Mouse (Mus musculus) heart, postnatal 25 days (tissue): Measurements from ENCODE around the gene Eid1. TPM values are rescaled to one million over a fixed set of nuclear protein-coding genes. Genes with fewer than 3 reads are reported as not detected.

Experiments
- DNase-seq: peaks from one replicate; pipeline ENCODE4 v3.0.0; 2022; ENCODE audit warnings: low spot score
- intact Hi-C: fragments of 180-260 bp; cut with DNase I; formaldehyde crosslinking; loops from one replicate; pipeline ENCODE4 v1.15.1; 2025
- total RNA-seq, 2 experiments: library from RNA; stranded (reverse); gene quantifications; 2 replicates each; pipeline ENCODE4 v1.2.3; 2021

The Eid1 gene
- total RNA-seq, 2 experiments from 2014 or later = 51.3 to 55.2 TPM

DNA sequence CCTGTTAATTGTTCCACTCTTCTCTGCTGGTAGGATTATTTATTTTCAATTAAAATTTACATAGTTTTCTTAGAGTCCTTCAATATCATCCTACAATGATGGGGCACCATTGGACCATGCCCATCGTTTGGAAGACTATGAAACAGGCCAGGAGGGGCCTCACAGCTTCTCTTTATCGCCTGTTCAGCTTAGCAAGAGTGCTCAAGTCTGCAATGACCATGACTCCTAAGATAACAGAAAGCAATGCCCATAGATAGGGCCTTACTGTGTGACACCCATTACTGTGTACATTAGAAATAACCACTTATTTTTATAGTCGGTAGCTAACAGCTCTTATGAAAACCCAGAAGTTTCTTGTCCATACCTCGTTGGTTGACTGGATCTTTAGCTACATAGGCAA is 7.0 kb upstream of the Eid1 start:
- no peak for DNase-seq
- intact Hi-C loops = loop anchor here (10.0 kb wide), 1 partner anchor 189 kb away; the partner anchor contains the start of genes Cops2 and Galk2

DNA sequence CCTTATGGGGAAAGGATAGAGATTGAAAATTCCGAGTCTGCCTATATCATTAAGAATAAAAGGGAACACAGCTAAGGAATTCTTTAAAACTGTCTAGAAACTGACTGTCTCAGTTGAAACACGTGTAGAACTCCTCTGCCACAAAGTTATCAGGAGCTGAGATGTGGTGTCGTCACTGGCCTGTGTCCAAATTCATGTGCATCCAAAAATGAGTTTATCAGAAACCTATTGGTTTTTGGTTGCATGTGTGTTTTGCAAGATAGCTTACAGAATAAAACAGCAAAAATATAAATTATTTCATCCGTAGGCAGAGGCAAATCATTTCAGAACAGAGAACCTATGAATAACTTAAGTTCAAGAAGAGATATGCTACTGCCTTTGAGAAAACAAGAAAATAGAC is 6.2 kb upstream of the Eid1 start:
- intact Hi-C loops = loop anchor here (10.0 kb wide), 1 partner anchor 188 kb away; the partner anchor contains the start of genes Cops2 and Galk2
- DNase-seq = no peak

DNA sequence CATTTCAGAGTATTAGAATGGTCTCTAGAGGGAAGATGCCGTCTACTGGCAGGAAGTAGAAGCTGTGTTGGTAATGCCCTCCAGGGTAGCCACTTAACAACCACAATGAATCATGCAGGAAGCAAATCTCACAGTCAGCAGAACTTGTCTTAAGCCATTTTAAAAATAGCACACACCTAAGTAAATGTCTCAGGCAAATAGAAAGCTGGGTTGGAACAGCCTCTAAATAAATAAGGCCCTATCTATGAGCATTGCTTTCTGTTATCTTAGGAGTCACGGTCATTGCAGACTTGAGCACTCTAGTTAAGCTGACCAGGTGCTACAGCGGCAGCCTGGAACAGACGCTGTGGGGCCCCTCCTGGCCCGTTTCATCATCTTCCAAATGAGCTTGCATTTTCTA is 5.7 kb upstream of the Eid1 start:
- intact Hi-C loops = loop anchor here (10.0 kb wide), 1 partner anchor 188 kb away; the partner anchor contains the start of genes Cops2 and Galk2
- DNase-seq = no peak

GRCm38 (mm10) chr2:125667721-125668120 is 5.2 kb upstream of the Eid1 start:
- no peak for DNase-seq
- intact Hi-C loops = loop anchor here (10.0 kb wide), 1 partner anchor 187 kb away; the partner anchor contains the start of genes Cops2 and Galk2

DNA sequence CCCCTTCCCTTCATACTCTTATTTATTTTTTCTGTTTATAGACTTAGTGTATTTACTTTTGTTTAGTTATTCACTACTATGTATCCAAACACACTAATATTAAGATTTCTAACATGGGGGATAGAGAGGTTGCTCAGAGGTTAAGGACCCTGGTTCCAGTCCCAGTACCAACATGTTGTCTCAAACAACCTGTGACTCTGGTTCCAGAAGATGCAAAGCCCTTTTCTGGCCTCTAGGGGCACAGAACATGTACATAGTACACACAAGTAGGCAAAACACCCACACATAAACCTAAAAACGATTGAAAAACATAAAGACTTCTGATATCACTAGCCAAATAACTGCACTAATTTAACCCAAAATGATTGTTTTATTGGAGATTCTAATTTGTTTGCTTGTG is 2.0 kb upstream of the Eid1 start:
- intact Hi-C loops = no loop called here

DNA sequence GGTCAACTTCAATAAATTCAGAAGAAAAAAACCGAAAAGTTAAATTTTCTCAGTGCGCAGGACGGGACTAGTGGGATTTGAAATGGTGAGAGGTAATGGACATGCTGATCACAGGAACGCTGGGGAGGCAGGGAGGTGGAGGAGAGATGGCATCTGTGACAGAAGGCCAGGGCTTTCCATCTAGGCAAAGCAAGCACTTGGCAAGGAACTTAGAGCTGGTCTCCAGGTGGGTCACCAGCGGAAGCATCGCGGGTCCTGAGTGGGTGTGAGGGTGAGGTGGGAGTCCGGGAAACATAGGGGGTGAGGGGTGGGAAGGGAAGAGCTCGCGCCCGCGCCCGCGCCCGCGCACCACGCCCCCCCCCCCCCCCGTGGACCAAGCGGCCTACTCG is 333 bp upstream of the Eid1 start:
- intact Hi-C loops = no loop called here
- DNase-seq = no peak

More for the DNA sequence above, 2.0 kb upstream of the Eid1 start:
- DNase-seq = no peak

- intact Hi-C loops = no loop called here
- DNase-seq = no peak
Observed at GRCm38 (mm10) chr2:125681811-125682210, 8.9 kb downstream of the Eid1 start.

GRCm38 (mm10) chr2:125683895-125684294 is 11.0 kb downstream of the Eid1 start:
- DNase-seq = no peak

GRCm38 (mm10) chr2:125684559-125685440 is 11.9 kb downstream of the Eid1 start:
- intact Hi-C loops = no loop called here
- no peak for DNase-seq

More at GRCm38 (mm10) chr2:125683895-125684294, 11.0 kb downstream of the Eid1 start:
- intact Hi-C loops = no loop called here

GRCm38 (mm10) chr2:125685441-125686150 is 12.7 kb downstream of the Eid1 start:
- DNase-seq = no peak
- intact Hi-C loops = no loop called here

DNA sequence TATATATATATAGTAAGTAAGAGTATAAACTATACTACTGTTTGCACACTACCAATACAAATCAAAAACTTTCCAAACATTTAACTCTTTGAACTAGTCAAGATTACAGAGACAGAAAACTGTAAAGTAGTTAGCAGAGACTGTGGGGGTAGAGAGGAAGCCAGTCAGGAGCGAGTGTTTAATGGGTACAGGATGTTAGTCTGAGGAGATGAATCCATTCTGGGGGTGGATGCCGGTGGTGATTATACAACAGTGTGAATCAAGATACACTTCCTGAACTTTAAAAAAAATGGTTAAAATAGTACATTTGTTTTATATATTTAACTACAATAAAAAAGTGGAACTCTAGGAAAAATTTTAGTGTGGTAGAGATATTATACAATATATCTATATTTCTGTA is 19.1 kb downstream of the Eid1 start:
- DNase-seq = no peak
- intact Hi-C loops = no loop called here

GRCm38 (mm10) chr2:125694798-125695197 is 21.9 kb downstream of the Eid1 start:
- intact Hi-C loops = no loop called here
- no peak for DNase-seq

GRCm38 (mm10) chr2:125696219-125696618 is 23.3 kb downstream of the Eid1 start:
- intact Hi-C loops = no loop called here
- no peak for DNase-seq

GRCm38 (mm10) chr2:125701606-125702005 is 28.7 kb downstream of the Eid1 start:
- intact Hi-C loops = no loop called here

DNA sequence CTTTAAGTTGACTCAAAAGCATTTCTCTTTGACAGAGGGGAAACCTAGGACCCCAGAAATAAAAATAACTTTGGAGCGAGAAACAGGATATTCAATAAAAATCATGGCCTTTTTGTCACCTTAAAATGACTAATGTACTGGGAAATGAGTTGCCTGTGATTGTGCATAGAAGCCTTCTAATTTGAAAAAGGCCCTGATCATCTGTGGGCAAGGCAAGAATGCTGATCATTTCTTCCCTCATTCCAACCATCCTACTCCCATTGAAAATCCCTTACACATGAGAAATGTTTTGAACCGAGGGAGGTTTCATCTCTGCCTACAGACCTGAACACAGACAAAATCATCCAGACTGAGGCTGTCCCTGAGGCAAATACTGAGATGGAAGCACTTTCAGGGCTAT is 30.0 kb downstream of the Eid1 start:
- intact Hi-C loops = no loop called here
- no peak for DNase-seq

More at GRCm38 (mm10) chr2:125701606-125702005, 28.7 kb downstream of the Eid1 start:
- no peak for DNase-seq

GRCm38 (mm10) chr2:125704907-125705631 is 32.2 kb downstream of the Eid1 start:
- intact Hi-C loops = no loop called here
- no peak for DNase-seq

- no peak for DNase-seq
- intact Hi-C loops = no loop called here
Observed at GRCm38 (mm10) chr2:125706510-125706921, 33.6 kb downstream of the Eid1 start.

GRCm38 (mm10) chr2:125716599-125716998 is 43.7 kb downstream of the Eid1 start:
- DNase-seq = no peak
- intact Hi-C loops = no loop called here

- no peak for DNase-seq
- intact Hi-C loops = no loop called here
Observed at GRCm38 (mm10) chr2:125723086-125723407, 50.2 kb downstream of the Eid1 start.

DNA sequence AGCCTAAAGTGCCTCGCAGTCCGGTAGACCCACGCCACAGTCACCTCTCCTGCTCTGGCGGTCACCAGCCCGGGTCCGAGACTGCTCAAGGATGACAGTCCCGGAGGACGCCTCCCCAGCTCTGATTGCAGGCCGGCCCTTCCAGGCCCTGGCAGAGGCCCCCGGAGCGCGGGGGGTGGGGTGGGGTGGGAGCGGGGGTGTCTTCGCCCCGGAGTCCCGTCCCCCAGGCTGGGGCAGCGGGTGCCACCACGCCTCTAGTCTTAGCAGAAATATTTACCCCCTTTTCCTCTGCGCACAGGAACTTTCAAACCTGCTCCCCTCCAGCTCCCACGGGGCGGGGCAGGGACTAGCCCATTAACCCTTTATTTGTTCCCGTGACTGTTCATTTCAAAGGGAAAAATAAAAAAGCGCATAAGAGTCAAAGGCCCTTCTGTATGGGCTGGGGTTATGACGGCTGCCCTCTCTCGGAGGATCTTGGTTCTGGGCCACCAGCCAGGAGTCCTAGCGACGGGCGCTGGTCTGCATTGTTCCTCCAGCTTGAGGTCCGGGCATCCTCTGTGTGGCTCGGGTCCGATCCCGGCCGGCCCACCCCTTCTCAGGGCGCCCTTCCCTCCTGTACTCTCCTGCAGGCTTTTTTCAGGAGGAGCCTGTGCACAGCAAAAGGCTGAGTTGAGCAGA is 50.7 kb downstream of the Eid1 start:
- DNase-seq = no peak
- intact Hi-C loops = no loop called here
